Mouse (Mus musculus) neural tube, embryonic 14.5 days (tissue): ENCODE measurements at regions not wholly inside any gene's neighbourhood (a gene's known extent, or its start where the extent isn't known, plus 50 kb on each side); places are given as distances from the start of the nearest gene placed in this dataset.

Source experiments
- ATAC-seq: fragments of 200-750 bp; cut with Nextera tagmentation; 2 replicates; pipeline ENCODE4 v1.8.0; 2017; ENCODE audit warnings: low read depth, mild to moderate bottlenecking, moderate TSS enrichment, moderate library complexity
- H3K27ac ChIP-seq: fragments of 300-500 bp; sonication (generic); 2 replicates; pipeline ENCODE4 v1.5.1; 2014; ENCODE audit warnings: low read depth, mild to moderate bottlenecking, control low read depth, low read length, moderate library complexity, mixed read lengths
- H3K27me3 ChIP-seq: fragments of 300-500 bp; sonication (generic); 2 replicates; pipeline ENCODE4 v1.6.1; 2014; ENCODE audit warnings: low read length; ENCODE audit not compliant: control insufficient read depth, insufficient read depth
- H3K36me3 ChIP-seq: fragments of 300-500 bp; sonication (generic); 2 replicates; pipeline ENCODE4 v1.6.1; 2014; ENCODE audit warnings: low read length, mixed read lengths; ENCODE audit not compliant: control insufficient read depth, insufficient read depth
- H3K4me1 ChIP-seq: fragments of 300-500 bp; sonication (generic); 2 replicates; pipeline ENCODE4 v1.6.1; 2014; ENCODE audit warnings: low read length; ENCODE audit not compliant: control insufficient read depth, insufficient read depth
- H3K4me2 ChIP-seq: fragments of 300-500 bp; sonication (generic); 2 replicates; pipeline ENCODE4 v1.6.1; 2014; ENCODE audit warnings: mild to moderate bottlenecking, low read depth, low read length, control low read depth
- H3K4me3 ChIP-seq: fragments of 300-500 bp; sonication (generic); 2 replicates; pipeline ENCODE4 v1.5.1; 2014; ENCODE audit warnings: low read depth, low read length, control low read depth, mixed read lengths
- H3K9ac ChIP-seq: fragments of 300-500 bp; sonication (generic); replicated peaks from 2 replicates; pipeline ENCODE4 v1.6.1; 2014; ENCODE audit warnings: low read depth, mild to moderate bottlenecking, control low read depth, low read length, mixed read lengths
- H3K9me3 ChIP-seq: fragments of 300-500 bp; sonication (generic); 2 replicates; pipeline ENCODE4 v1.6.1; 2016; ENCODE audit warnings: low read length; ENCODE audit not compliant: control insufficient read depth
- WGBS: fragments of 180-500 bp; shearing (Covaris S2); extraction: QIAGEN DNeasy Blood & Tissue Kit; methylation state at CpG from one replicate; pipeline ENCODE4 v1.1.7; 2014; 5-methylcytosine and 5-hydroxymethylcytosine counted together

GRCm38 (mm10) chr9:23581039-23581606 lies 358.2 kb downstream of the Bmper start:
- H3K27ac ChIP-seq, result no peak overlapping the region
- H3K4me2 ChIP-seq, result no peak overlapping the region
- H3K27me3 ChIP-seq, result no peaks in the 10 kb centered on the region
- 0 out of 2 replicates have a peak, but pooled peaks cover 3% of the 10 kb centered on the region for H3K4me1 ChIP-seq
- ATAC-seq, result peak; percentile 89
- no peak overlapping the region for H3K9ac ChIP-seq
- H3K4me3 ChIP-seq, result no peak overlapping the region
- no peaks in the 10 kb centered on the region for H3K36me3 ChIP-seq
- 16% methylated on average over 6 of the region's 6 CpGs for WGBS
- H3K9me3 ChIP-seq, result no peaks in the 10 kb centered on the region

GRCm38 (mm10) chr9:23584561-23584960 lies 361.7 kb downstream of the Bmper start:
- Histone ChIP-seq H3K36me3 (no peaks in the 10 kb centered on the region), H3K9me3 (no peaks in the 10 kb centered on the region), H3K4me2 (no peak overlapping the region), H3K27ac (no peak overlapping the region), H3K9ac (no peak overlapping the region), H3K4me1 (0 out of 2 replicates have a peak, but pooled peaks cover 3% of the 10 kb centered on the region), H3K27me3 (no peaks in the 10 kb centered on the region), H3K4me3 (no peak overlapping the region)
- ATAC-seq, result no peak

GRCm38 (mm10) chr9:23589024-23589423 lies 366.1 kb downstream of the Bmper start:
- H3K36me3 ChIP-seq, result no peaks in the 10 kb centered on the region
- WGBS, result 36% methylated on average over 2 of the region's 2 CpGs
- H3K27ac ChIP-seq, result no peak overlapping the region
- H3K9ac ChIP-seq, result no peak overlapping the region
- H3K9me3 ChIP-seq, result no peaks in the 10 kb centered on the region
- H3K4me1 ChIP-seq, result no peaks in the 10 kb centered on the region
- ATAC-seq, result no peak
- H3K27me3 ChIP-seq, result no peaks in the 10 kb centered on the region
- no peak overlapping the region for H3K4me2 ChIP-seq
- no peak overlapping the region for H3K4me3 ChIP-seq

- Histone ChIP-seq H3K4me3 (no peak overlapping the region), H3K27ac (no peak overlapping the region), H3K4me2 (no peak overlapping the region), H3K9ac (no peak overlapping the region), H3K27me3 (no peaks in the 10 kb centered on the region), H3K9me3 (no peaks in the 10 kb centered on the region), H3K4me1 (no peaks in the 10 kb centered on the region), H3K36me3 (no peaks in the 10 kb centered on the region)
- no peak for ATAC-seq
These were observed 369.0 kb downstream of the Bmper start for GRCm38 (mm10) chr9:23591906-23592305.

GRCm38 (mm10) chr9:23600623-23601022 lies 377.7 kb downstream of the Bmper start:
- Histone ChIP-seq H3K4me1 (no peaks in the 10 kb centered on the region), H3K9me3 (no peaks in the 10 kb centered on the region), H3K4me3 (no peak overlapping the region), H3K36me3 (no peaks in the 10 kb centered on the region), H3K9ac (no peak overlapping the region), H3K4me2 (no peak overlapping the region), H3K27ac (no peak overlapping the region), H3K27me3 (no peaks in the 10 kb centered on the region)
- no peak for ATAC-seq
- WGBS, result 98% methylated on average over 2 of the region's 2 CpGs
